Mouse (Mus musculus) megakaryocyte, embryonic 14.5 days (primary cell): ENCODE results near the gene Gm49384.

Source experiments
- FLI1 ChIP-seq: IDR thresholded peaks from 2 replicates; pipeline ENCODE4 v1.6.1; 2012; ENCODE audit warnings: low read length, inconsistent platforms, mixed read lengths
- GATA1 ChIP-seq: IDR thresholded peaks from 3 replicates; pipeline ENCODE4 v1.6.1; 2012; ENCODE audit warnings: mixed read lengths, low read length, inconsistent platforms, borderline replicate concordance

- no peak for TF ChIP-seq GATA1
- no peak for TF ChIP-seq FLI1
Observed at GRCm38 (mm10) chr12:69190522-69190921, 13.5 kb downstream of the Gm49384 start.
